Mouse (Mus musculus) ES-E14 (cell line): ENCODE data around the gene Nrxn3.

Experiments used
- MAFK ChIP-seq: IDR thresholded peaks from 2 replicates; pipeline ENCODE4 v1.6.1; 2014; ENCODE audit warnings: mild to moderate bottlenecking, low read depth, low read length, inconsistent platforms; ENCODE audit not compliant: insufficient read depth
- ZC3H11A ChIP-seq: IDR thresholded peaks from 2 replicates; pipeline ENCODE4 v1.6.1; 2012; ENCODE audit warnings: low read depth, mild to moderate bottlenecking, inconsistent platforms, low read length, borderline replicate concordance

DNA sequence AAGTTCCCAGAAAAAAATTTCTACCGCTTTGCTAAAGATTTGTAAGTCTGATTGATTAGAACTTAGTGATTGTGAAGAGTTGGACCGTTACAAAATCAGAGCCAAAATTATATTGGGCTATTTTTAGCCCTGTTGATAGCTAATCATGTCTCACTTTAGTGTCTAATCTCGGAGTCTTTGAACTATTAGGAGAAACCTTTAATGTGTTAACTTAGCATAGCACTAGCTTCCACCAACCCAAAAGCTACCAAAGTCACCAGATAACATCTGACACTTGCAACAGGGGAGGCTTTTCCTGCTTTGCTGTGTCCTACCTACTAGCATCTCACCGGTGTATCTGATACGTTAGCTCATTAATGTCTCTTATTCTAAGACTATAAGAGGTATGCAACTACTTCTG is 1333.6 kb downstream of the Nrxn3 start:
- TF ChIP-seq ZC3H11A (no peak), MAFK (no peak)
